In the genomic region with DNA sequence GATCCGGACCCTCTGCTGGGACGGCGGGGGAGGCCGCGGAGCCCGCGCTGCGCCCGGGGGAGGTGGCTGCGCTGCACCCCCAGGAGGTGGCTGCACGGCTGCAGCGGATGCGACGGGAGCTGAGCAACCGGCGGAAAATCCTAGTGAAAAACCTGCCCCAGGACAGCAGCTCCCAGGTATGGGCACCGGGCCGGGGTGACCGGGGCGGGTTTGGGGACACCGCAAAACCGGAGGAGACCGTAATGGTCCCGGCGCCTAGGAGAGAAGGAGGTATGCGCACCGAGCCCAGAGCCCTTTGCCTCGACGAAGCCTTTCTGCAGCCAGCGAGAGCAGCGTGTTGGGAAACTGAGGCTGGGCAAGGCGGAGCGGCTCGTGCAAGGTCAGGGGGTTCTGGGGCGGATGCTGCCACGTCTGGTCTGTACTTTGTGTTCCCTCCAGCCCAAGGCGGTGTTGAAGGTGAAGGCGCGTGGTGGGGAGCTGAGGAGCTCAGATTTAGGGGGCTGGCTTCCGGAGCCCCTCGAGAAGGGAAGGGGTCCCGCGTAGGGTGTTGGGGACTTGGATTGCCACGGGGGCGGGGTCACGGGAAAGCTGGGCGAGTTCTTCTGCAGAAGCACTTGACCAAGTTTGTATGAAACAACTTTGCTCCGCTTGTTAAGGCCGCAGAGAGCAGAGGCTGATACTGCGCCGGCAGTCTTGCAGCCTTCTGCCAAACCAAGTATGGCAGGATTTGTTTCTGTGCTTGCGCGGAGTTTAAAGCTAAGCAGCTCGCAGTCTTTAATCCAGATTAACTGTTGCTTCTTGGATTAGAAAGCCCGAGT, we compare ENCODE assay signal across 8 mouse cellular contexts. TPM values are rescaled to one million over a fixed set of nuclear protein-coding genes. Genes with fewer than 3 reads are reported as not detected.
DNase-seq lines count a peak whose midpoint lies in the region; ATAC-seq and TF ChIP-seq lines count a peak whose summit lies in the region.

No protein-coding gene starts in this region.

- no peaks in the 10 kb centered on the region for H3K4me1 ChIP-seq in intestine, embryonic 16.5 days (ENCODE audit: control insufficient read depth, insufficient read depth, low read length)
- no peaks in the 10 kb centered on the region for H3K4me1 ChIP-seq in liver, adult 2 months (ENCODE audit: control insufficient read depth, insufficient read depth, low read length)

- H3K27me3 ChIP-seq in intestine, embryonic 16.5 days (replicated peaks; ENCODE audit: control insufficient read depth, insufficient read depth, low read length) = no peaks in the 10 kb centered on the region
- peaks cover 10% of the 10 kb centered on the region for H3K27me3 ChIP-seq in liver, adult 2 months (ENCODE audit: control insufficient read depth, insufficient read depth, low read length)

- peak overlapping the region; percentile 86 for H3K4me2 ChIP-seq in intestine, embryonic 16.5 days (ENCODE audit: low read depth, low read length)

- WGBS in intestine, embryonic 16.5 days = 2% methylated on average over 55 of the region's 55 CpGs
- 4% methylated on average over 55 of the region's 55 CpGs for WGBS in liver, adult 2 months

- TF ChIP-seq CTCF in liver, adult 2 months (IDR thresholded peaks at IDR 0.05; ENCODE audit: low read depth, low read length) = no peak

- H3K27ac ChIP-seq in intestine, embryonic 16.5 days (ENCODE audit: low read length) = peak overlapping the region; percentile 15; the same call in 1 of the 2 replicates
- no peak overlapping the region for H3K27ac ChIP-seq in liver, adult 2 months (replicated peaks; ENCODE audit: insufficient read depth, low read depth, low read length)

- peak; percentile 59; the same call in 1 of the 2 replicates for ATAC-seq in cerebellum, adult (ENCODE audit: insufficient number of reproducible peaks, low FRiP score, low TSS enrichment)
- peak; percentile 80 for ATAC-seq in intestine, embryonic 16.5 days

- no peak for TF ChIP-seq POLR2A in liver, adult 2 months (IDR thresholded peaks at IDR 0.05; ENCODE audit: extremely low read depth, insufficient read depth, low read length)

- H3K36me3 ChIP-seq in intestine, embryonic 16.5 days (ENCODE audit: control insufficient read depth, insufficient read depth, low read length) = no peaks in the 10 kb centered on the region
- no peaks in the 10 kb centered on the region for H3K36me3 ChIP-seq in liver, adult 2 months (ENCODE audit: control insufficient read depth, insufficient read depth, low read length)

- H3K9ac ChIP-seq in intestine, embryonic 16.5 days (ENCODE audit: low read depth, low read length) = peak overlapping the region; percentile 80
- H3K9ac ChIP-seq in liver, adult 2 months (ENCODE audit: low read depth, low read length) = peak overlapping the region; percentile 43

- H3K9me3 ChIP-seq in intestine, embryonic 16.5 days (ENCODE audit: control insufficient read depth, low read length) = no peaks in the 10 kb centered on the region

- H3K4me3 ChIP-seq in intestine, embryonic 16.5 days (ENCODE audit: low read length) = peak overlapping the region; percentile 69
- peak overlapping the region; percentile 44 for H3K4me3 ChIP-seq in liver, adult 2 months (ENCODE audit: insufficient read depth, low read depth, low read length)

- no peaks in the 10 kb centered on the region for H3K79me2 ChIP-seq in liver, adult 2 months (ENCODE audit: control insufficient read depth, insufficient read depth, low read length)

- DNase-seq in cerebellum, adult 11 months = no peak
- peak; percentile 65 for DNase-seq in embryo, embryonic 10.5 days (ENCODE audit: low spot score)
- DNase-seq in heart, adult 18-20 months = peak; percentile 18 to 42
- DNase-seq in liver, adult 2 months (ENCODE audit: extremely low read depth, low read depth, low spot score) = no peak
- peak; percentile 46 for DNase-seq in naive thymus-derived CD4-positive, alpha-beta T cell, adult 2 months (ENCODE audit: low read depth)
- peak; percentile 8 to 21 for DNase-seq in thymus, adult 18-20 months

RNA-seq across cellular contexts. Expression of gene Raver2, which starts 0.6 kb away (rescaled TPM):
- 1 to 10 TPM; 3.0 to 3.2 TPM for total RNA-seq in heart, adult 18-20 months (2021)
- polyA plus RNA-seq in intestine, embryonic 16.5 days (2015; fragmentation: Nextera tagmentation; extraction: Ambion mirVana) = 4.6 and 5.3 TPM in 2 replicates
- 0.13 and 0.28 TPM in 2 replicates for total RNA-seq in liver, adult 2 months (2014; rRNA removed)
- polyA plus RNA-seq in liver, adult 2 months (2012; rRNA removed) = 0.02 and 0.05 TPM in 2 replicates

RNA-seq across cellular contexts. Expression of gene Gm10577, which starts 48.9 kb away (rescaled TPM):
- not detected for total RNA-seq in heart, adult 18-20 months (2021)
- polyA plus RNA-seq in intestine, embryonic 16.5 days (2015; fragmentation: Nextera tagmentation; extraction: Ambion mirVana) = not detected in 2 replicates
- total RNA-seq in liver, adult 2 months (2014; rRNA removed) = not detected in 2 replicates
- not detected in 2 replicates for polyA plus RNA-seq in liver, adult 2 months (2012; rRNA removed)

Comparison
In these comparisons a context has a peak if more than half of its experiments do, and no peak if none do; other contexts are left out.
1. DNase-seq: peak in embryo, embryonic 10.5 days (single experiment), heart, adult 18-20 months (2 of 2), naive thymus-derived CD4-positive, alpha-beta T cell, adult 2 months (single experiment) and thymus, adult 18-20 months (2 of 2); none in cerebellum, adult 11 months (single experiment) and liver, adult 2 months (single experiment).